Mouse (Mus musculus) layer of hippocampus, postnatal 14 days (tissue): ENCODE data around the gene Gpr26. TPM values are rescaled to one million over a fixed set of nuclear protein-coding genes. Genes with fewer than 3 reads are reported as not detected.

Experiments used
- DNase-seq, 2 experiments: peaks; one replicate each; pipeline ENCODE4 v3.0.0; 2021 to 2022; ENCODE audit warnings: low spot score in 2 of 2, mixed read lengths in 1 of 2
- long read RNA-seq, 2 experiments: library from polyadenylated mRNA; stranded (forward); transcript quantifications; one replicate each; pipeline ENCODE4 v2.0.0; 2021
- total RNA-seq, 2 experiments: library from RNA; stranded (reverse); gene quantifications; 2 replicates each; pipeline ENCODE4 v1.2.3; 2021

Gpr26 gene
- total RNA-seq = 10 to 100 TPM; 57.8 to 62.5 TPM
- long read RNA-seq, experiment 1, full-length matches to known transcripts = 6 of 11 reads
- long read RNA-seq, experiment 1, partial matches to known transcripts = 0 of 11 reads
- long read RNA-seq, experiment 1, other reads (novel, unspliced or antisense) = 5 of 11 reads
- long read RNA-seq, experiment 2, full-length matches to known transcripts = 9 of 22 reads
- long read RNA-seq, experiment 2, partial matches to known transcripts = 0 of 22 reads
- long read RNA-seq, experiment 2, other reads (novel, unspliced or antisense) = 13 of 22 reads

DNA sequence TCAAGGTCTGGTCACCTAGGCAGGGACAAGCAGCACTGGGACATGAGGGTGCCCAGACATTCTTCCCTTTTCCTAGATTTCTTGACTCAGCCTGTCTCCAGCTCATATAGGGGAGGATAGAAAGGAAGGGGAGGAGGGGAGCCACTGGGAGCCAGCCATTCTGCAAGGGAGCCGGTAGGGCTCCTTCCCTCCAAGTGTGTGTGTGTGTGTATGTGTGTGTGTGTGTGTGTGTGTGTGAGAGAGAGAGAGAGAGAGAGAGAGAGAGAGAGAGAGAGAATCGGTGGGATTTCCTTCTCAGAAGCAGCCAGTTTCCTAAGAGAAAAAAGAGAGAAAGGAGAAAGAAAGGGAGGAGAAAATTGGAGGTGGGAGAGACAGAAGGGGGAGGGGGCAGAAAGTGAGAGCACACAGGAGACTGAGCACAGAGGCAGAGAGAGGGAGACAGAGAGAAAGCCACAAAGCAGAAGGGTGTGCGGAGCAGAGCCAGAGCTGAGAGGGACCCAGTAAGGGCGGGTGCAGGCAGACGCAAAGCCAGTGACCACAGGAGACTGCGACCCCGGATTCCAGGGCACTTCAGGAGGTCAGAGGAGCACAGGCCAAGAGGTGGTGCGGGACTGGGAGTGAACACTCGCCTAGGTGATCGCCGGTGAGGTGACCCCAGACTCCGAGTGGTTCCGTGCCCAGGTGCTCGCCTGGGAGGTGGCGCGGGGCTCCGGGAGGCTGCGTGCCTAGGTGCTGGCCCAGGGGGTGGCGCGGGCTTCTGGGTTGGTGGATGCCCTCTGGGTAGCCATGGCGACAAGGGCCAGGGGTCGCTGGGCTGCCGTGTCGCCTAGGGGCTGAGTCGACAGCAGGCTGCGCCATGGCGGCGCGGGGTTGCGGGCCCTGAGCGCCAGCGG is at the start of gene Gpr26:
Gene Gpr26 (plus strand): TSS at position 438 of the 893 bp plus-strand sequence.
- DNase-seq = peak in 1 of 2 experiments; percentile 52

DNA sequence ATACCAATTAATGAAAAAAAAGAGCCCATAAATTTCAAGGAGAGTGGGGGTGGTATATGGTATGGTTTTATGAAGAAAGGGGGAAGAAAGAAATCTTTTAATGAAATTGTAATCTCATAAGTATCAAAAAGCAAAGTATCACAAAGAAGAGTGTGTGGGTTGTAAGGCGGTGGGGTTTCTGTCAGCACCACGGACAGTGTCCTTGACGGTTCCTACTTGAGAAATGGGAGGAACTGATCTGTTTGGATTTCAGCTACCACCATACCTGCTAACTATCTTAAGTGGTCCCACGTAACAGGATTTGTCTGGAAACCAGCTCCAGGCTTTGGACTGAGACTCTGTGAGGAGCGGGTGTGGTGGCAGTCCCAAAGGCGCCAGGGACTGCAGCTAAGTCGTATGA is 48.9 kb upstream of the Gpr26 start:
- DNase-seq = no peak

DNA sequence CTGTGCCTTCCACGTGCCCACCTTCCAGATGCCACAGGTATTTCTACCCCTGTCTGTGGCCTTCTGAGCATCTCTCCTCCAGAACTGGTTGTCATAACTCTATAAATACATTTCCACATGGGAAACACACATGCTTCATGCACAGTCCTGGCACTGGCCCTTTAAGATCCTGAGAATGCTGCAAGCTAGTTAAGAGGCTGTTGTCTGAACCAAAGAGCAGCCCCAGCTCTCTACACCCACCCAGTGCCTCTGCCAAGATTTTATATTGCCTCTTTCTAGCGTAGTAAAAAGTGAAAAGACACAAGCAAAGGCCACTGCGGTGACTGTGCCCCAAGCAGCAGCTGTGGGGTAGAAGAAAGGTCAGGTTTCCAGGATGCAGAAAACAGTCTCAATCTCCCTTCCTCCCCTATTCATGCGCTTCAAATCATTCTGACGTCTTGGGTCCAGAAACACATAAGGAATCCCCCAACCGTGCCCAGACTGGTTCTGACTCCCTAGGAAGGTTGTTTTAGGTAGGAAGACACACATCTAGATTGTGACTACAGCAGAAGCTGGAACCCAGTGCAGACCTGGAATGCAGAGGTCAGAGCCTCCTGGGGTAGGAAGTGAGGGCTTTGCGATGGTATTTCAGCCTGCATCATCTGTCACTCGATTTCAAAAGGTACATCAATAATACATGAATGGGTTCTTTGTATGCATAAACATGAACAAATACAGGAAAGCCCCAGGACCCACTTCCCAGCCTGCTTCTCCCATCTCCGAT is 38.8 kb upstream of the Gpr26 start:
- DNase-seq = no peak

DNA sequence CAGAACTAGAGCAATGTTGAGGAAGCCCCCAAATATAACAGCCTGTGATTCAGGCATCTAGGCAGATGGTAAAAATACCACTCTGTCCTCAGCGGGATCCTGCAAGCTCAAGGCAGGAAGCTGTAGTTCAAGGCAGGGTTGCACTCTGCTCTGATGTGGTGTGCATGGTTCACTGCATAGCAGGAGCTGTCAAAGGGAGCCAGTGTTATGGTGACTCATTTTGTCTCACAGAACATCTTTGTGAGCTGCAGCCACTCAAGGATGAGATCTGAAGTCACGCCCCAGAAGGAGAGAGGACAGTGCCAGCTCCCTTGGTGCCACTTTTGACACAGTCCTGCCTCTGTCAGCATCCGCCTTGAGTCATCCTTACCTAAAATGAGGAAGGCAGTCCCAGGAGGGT is 28.6 kb upstream of the Gpr26 start:
- DNase-seq = no peak

DNA sequence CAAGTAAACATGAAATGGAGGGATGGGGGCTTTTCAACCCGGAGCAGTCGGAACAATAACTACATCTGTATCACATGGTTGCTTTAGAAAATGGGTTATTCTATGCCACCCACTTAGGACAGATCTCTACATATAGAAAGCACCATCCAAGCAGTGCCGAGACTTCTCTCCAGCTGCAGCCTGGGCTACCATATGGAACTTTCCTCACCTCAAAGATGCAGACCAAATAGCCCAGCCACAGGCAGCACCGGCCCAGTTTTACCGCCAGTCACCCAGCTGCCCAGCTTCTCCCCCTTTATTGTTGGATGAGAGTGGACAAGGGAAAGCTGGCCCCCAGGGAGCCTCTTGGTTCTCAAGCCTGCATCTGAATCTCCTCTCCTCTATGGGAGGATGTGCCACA is 15.1 kb upstream of the Gpr26 start:
- DNase-seq = no peak

DNA sequence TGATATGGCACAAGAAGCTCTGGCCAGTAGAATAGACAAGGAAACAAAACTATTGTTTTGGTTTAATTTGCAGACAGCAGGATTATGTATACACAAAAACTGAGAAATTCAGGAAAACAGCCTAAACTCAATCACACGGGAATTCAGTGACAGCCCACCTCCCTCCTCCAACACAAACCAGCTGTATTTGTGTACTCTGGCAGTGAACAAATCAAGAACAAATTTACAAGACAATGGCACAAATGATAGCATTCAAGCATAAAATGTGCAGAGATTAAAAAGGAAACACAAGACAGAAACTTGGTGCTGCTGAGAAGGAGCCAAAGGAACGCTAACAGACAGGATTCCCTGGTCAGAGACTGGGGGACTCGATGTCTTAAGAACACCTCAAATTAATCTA is 12.9 kb upstream of the Gpr26 start:
- DNase-seq = no peak

DNA sequence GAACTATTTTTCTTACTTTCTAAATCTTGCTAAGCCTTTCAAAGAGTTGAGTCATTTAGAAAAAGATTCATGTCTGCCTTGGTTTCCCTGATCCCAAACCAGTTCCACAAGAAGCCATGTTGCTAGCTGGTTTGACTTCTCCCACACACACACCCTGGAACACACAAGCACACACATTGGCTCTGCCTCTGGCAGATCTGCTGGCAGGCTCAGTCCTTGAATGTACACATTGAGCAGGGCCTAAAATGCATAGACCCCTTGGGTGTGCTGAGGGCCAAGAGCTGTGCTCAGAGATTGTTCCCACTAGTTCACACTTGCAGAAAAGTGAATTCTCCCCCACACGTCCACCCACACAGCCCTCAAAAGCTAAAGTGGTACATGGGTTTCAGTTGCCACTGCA is 7.6 kb upstream of the Gpr26 start:
- DNase-seq = no peak

DNA sequence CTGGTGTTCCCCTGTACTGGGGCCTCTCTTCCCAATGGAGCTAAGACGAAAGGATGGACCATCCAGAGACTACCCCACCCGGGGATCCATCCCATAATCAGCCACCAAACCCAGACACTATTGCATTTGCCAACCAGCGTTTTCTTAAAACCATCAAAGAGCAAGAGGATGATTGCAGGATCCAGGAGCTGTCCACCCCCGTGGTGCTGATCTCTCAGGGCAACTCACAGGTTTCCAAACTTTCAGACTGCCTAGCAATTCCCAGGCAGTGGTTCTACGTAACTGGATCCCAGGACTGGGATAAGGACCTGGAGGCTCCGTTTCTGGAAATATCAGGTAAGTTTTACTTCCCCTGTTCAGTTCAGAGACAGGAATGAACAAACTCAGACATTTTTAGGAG is 5.7 kb upstream of the Gpr26 start:
- DNase-seq = no peak

DNA sequence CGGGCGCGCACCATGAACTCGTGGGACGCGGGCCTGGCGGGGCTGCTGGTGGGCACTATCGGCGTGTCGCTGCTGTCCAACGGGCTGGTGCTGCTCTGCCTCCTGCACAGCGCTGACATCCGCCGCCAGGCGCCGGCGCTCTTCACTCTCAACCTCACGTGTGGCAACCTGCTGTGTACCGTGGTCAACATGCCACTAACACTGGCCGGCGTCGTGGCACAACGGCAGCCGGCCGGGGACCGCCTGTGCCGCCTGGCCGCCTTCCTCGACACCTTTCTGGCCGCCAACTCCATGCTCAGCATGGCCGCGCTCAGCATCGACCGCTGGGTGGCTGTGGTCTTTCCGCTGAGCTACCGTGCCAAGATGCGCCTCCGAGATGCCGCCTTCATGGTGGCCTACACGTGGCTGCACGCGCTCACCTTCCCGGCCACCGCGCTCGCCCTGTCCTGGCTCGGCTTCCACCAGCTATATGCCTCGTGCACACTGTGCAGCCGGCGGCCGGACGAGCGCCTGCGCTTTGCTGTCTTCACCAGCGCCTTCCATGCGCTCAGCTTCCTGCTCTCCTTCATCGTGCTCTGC is 745 bp downstream of the Gpr26 start:
- DNase-seq = peak in 1 of 2 experiments; percentile 52

DNA sequence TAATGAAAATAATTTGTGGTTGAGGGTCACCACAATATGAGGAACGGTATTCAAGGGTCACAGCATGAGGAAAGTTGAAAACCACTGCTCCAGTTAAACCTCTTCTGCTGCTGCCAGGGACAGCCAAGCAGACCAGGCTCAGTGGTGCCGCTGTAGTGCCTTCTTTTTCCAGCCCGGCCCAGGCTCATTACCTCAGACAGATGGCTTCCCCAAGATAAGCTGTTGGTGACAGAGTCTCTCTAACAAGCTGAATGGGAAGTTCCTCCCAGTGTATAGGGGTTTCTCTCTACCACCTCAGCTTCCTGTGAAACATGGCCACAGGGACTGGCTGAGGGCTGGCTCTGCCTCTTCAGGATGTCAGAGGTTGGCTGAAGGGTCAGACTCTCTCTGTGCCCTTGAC is 4.0 kb downstream of the Gpr26 start:
- no peak for DNase-seq

DNA sequence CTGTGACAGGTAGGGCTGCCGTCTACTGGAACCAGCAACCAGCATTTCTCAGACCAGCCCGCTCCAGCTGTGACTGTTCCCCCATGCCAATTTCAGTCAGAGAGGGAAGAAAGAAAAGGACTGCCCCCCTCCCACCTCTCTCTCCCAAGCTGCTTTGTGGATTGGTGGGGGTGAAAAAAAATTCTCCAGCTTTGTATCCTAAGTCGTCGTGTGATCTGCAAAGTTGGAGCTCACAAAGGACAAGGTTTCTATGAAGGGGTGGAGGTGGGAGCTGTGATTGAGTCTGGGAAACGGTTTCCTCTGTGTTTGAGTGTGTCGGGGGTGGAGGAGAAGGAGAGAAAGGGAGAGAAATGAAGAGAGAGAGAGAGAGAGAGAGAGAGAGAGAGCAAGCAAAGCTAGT is 9.6 kb downstream of the Gpr26 start:
- DNase-seq = no peak

DNA sequence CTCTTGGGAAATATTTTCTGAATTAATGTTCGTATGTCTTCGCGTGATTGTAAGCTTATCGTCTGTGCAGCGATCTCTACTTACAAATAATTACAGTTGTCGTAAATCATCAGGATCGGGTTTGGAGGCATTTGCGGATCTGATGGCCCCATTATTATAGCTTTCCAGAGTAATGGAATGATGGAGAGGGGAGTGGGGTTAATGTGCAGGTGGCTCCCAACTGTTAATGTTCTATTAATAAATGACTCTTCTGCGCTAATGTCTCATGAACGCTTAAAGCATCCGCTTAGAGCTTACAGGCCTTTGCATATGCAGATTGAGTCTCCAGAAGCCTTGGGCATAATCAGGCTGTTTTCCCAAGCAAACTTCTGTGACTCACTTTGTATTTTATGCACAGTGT is 12.3 kb downstream of the Gpr26 start:
- no peak for DNase-seq

DNA sequence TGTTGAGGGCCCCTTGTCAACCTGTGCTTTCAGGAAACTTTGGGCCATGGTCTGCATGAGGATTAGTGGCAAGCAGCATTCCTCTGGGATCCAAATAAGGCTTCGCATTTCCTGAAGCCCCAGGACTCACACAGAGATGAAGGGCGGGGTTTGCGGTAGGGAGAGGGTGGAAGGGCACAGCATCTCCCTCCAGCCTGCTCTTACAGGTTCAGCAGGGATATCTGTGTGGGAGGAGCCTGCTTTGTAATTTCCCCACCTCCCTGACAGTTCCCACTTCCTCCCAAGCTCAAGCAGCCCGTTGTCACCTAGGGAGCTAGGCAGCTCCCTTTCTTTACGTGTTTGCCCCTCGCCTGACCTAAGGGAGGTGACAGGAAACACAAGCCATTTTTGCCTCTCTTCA is 22.8 kb downstream of the Gpr26 start:
- no peak for DNase-seq

DNA sequence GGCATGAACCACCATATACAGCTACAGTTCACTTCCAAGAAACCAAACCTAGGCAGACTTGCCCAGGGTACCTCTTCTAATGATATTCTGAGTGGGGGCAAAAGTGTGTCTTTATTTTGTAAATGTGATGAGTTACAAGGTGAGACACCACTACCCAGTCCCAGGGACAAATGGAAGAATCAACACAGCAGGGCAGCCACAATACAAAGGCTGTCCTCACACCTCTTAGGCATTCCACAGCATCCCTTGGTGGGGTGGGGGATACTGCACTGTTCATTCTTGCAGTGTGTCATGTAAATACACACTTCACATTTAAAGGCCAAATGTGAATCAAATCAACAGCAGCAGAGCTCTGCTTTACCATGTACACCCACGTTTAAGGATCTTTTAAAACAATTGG is 26.0 kb downstream of the Gpr26 start:
- no peak for DNase-seq

DNA sequence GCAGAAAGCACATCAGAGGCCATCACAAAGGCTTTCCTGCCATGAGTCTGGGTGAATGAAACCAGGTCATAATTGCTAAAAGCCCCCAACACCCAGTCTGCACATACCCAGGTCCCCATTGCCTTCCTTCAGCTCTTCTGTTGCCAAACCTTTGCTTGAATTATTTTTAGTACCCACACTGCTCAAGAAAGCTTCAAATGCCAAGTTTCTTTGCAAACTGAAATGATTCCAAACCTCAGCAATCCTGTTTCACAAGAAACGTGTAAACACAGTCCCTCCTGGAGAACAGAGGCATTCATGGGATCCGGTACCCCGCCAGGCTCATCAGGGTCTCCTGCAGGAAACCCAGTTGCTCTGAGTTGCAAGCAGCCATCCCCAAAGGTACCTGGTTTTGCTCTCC is 26.6 kb downstream of the Gpr26 start:
- DNase-seq = no peak

DNA sequence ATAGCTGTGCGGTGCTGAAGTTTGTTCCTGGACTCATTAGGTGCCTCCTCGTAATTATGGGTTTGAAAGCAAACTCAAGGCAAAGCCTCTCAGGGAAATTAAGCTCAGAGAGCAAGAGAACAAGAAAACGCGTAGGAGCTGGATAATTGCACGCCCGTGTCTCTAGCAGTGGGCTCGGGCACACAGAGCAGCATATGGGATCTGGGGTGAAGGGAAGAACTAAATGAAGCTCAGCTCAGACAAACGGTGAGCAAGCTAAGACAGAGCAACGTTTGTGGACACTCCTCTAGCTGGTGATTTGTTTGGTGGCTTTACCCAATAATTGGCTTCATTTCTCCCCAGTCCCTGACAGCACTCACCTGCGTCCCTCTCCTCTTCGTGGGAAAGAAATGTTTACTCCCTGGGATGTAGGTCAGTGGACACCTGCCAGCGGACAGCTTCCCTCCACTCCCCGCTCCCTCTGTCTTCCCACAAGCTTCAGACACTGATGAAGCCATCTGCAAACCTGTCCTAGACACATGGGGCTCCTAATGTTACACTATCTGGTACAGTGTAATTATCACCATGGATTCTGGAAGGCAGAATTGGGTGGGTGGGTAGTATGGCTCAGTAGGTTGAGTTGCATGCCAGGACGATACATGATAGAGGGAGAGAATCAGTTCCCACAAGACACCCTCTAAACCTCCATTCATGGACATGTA is 39.9 kb downstream of the Gpr26 start:
- DNase-seq = peak; percentile 37 to 64

DNA sequence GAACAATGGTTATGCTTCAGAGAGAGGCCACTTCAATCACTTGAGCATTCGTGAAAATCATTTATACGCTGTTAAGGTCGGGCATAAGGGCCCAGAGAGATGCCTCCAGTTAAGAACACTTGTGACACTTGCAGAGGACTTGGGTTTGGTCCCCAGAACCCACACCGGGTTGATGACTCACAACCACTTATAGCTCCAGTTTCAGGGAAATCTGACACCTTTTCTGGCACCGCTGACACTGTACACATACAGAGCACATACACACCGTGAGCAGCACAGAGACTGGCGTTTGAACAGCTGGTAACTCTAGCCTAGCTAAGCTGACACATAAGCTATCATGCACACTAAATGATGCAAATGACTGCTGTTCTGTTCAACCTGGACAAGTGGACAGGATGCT is 42.7 kb downstream of the Gpr26 start:
- no peak for DNase-seq

DNA sequence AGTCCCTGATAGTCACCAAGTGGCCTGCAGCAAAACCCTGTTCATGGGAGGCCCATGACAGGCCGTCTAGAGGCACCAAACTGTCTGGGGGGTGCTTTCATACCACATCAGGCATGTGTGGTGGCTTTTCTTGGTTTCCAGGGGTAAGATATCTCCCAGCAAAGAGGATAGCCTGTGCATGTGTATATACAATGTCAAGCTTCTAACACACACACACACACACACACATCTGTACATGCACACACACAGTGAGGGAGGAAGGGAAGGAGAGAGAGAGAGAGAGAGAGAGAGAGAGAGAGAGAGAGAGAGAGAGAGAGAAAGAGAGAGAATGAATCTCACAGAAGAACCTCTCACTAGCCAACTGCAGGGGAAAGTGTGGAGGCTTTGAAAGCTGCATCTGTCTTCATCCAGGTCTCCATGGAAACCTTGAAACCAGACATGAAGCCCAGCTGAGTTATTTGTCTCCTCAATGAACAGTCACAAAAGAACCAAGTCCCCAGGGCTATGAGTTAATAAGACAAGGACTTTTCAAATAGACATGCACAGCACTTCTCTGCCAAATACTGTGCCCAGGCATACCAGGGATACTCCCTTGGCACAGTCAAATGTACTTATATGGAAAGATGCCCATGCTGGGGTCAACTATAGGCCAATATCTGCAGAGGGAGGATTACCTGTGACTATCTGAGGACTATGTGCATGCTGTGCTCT is 46.9 kb downstream of the Gpr26 start:
- peak; percentile 21 to 71 for DNase-seq

DNA sequence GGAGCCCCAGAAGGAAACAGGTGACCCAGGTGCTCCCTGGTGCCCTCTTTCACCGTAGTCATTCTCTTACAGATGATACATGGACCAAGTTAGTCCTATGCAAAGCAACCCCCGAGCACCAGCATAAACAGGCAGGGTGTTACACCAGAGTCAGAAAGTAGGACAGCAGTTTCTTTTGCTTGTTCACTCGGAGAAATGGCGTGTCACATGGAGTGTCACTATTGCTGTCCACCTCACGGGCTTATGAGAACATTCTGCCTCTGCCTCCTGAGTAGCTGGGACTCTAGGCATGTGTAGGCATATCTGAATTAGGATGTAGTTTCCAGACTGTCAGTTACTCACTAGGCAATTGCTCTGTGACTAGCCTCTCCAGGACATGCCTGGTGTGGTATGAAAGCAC is 47.7 kb downstream of the Gpr26 start:
- no peak for DNase-seq

DNA sequence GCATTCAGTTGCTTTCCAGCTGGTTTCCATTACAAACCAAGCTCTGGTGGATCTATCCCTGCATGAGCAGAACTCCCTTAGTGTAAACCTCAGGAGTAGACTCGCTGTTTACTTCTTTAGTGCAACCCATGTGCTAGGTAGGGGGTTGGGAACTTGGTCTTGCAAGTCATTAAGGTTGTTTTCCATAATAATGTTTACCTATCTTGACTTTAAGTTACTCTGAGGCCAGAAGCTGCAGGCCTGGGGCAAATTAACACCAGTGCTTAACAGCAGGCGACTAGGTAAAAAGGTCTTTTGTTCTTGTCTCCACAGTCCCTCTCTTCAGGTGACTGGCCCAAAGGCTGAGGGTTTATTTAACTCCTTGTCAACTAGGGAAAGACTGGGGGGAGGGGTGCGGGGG is 48.9 kb downstream of the Gpr26 start:
- DNase-seq = no peak
